Mouse (Mus musculus) hindbrain, embryonic 10.5 days (tissue): Measurements from ENCODE around the gene Slc13a3. TPM values are rescaled to one million over a fixed set of nuclear protein-coding genes. Genes with fewer than 3 reads are reported as not detected.

Experiments used
- DNase-seq: peaks from one replicate; pipeline ENCODE4 v3.0.0-alpha.2; 2017; ENCODE audit warnings: low spot score
- H3K27ac ChIP-seq: fragments of 300-500 bp; sonication (generic); 2 replicates; pipeline ENCODE4 v1.5.1; 2016; ENCODE audit warnings: mild to moderate bottlenecking, moderate library complexity
- H3K27me3 ChIP-seq: fragments of 300-500 bp; sonication (generic); 2 replicates; pipeline ENCODE4 v1.6.1; 2016; ENCODE audit warnings: mild to moderate bottlenecking; ENCODE audit not compliant: poor library complexity, insufficient read depth, severe bottlenecking
- H3K36me3 ChIP-seq: fragments of 300-500 bp; sonication (generic); 2 replicates; pipeline ENCODE4 v1.6.1; 2016; ENCODE audit warnings: mild to moderate bottlenecking, moderate library complexity
- H3K4me1 ChIP-seq: fragments of 300-500 bp; sonication (generic); replicated peaks from 2 replicates; pipeline ENCODE4 v1.6.1; 2016; ENCODE audit warnings: mild to moderate bottlenecking
- H3K4me3 ChIP-seq: fragments of 300-500 bp; sonication (generic); 2 replicates; pipeline ENCODE4 v1.5.1; 2016; ENCODE audit warnings: mild to moderate bottlenecking, moderate library complexity
- H3K9me3 ChIP-seq: fragments of 300-500 bp; sonication (generic); 2 replicates; pipeline ENCODE4 v1.6.1; 2016; ENCODE audit warnings: mild to moderate bottlenecking, moderate library complexity
- WGBS: fragments of 180-500 bp; shearing (Covaris S2); methylation state at CpG from one replicate; pipeline ENCODE4 v1.1.7; 2016; 5-methylcytosine and 5-hydroxymethylcytosine counted together
- polyA plus RNA-seq: library from polyadenylated mRNA; unstranded; fragments of >200 nt; fragmentation: Nextera tagmentation; extraction: Ambion mirVana; gene quantifications from 2 replicates; pipeline ENCODE4 v1.2.1, GENCODE M21; 2016

Slc13a3 gene
- polyA plus RNA-seq, 1 experiment from 2014 or later, result 0.84 TPM

DNA sequence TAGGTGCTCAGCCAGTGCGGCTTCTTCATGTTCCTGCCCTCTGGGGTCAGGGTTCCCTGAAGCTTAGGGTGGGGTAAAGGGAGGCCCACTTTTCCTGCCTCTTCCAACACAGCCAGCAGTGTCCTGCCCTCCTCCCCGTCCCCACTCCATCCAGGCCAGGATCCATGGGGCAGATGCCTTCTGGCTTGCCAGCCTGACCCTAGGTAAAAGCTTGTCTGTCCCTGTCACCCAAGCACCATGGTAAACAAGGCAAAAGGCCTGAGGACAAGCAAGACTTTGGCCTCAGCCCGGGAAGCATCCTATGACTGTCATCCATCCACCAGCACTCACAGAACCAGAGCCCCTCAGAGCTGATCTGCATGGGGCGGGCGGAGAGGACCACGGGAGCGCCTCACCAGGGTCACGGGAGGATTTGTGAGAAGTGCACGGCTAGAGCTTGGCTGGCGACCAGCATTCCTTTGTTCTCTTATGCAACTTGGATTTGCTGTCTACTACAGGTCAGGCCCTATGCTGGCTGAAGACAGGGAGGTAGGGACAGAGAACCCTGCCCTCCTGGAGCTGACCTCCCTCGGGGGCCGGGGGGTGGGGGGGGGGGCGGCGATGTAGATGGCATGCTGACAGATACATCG lies 5.1 kb downstream of the Slc13a3 start:
- Histone ChIP-seq H3K4me3 (no peak overlapping the region), H3K27ac (peak overlapping the region; percentile 66), H3K9me3 (no peaks in the 10 kb centered on the region), H3K36me3 (no peaks in the 10 kb centered on the region), H3K4me1 (peaks cover 38% of the 10 kb centered on the region), H3K27me3 (peaks cover 25% of the 10 kb centered on the region)
- WGBS, result 56% methylated on average over 15 of the region's 15 CpGs
- peak; percentile 20 for DNase-seq

DNA sequence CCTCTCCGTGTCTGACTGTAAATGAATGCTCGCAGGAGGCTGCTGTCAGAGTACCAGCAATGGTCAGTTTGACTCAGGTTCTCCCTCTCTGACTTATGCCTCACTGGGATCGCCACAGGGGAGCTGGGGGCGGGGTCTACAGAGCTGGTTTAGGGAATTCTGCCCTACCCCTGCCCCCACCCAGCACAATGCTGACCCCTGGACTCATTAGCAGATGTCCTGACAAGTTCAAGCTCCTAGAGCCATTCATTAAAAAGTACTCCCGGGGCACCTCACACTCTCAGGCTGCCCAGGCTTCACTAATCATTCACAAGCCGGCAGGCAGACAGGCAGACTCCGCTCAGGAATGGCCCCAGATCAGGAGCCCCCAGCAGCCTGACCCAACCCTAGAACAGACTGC lies 13.4 kb downstream of the Slc13a3 start:
- H3K36me3 ChIP-seq, result no peaks in the 10 kb centered on the region
- no peaks in the 10 kb centered on the region; the same call in 1 of the 2 replicates for H3K27me3 ChIP-seq
- no peaks in the 10 kb centered on the region for H3K9me3 ChIP-seq
- no peak overlapping the region for H3K4me3 ChIP-seq
- 34% methylated on average over 7 of the region's 7 CpGs for WGBS
- DNase-seq, result no peak
- H3K27ac ChIP-seq, result peak overlapping the region; percentile 46
- peaks cover 29% of the 10 kb centered on the region for H3K4me1 ChIP-seq

DNA sequence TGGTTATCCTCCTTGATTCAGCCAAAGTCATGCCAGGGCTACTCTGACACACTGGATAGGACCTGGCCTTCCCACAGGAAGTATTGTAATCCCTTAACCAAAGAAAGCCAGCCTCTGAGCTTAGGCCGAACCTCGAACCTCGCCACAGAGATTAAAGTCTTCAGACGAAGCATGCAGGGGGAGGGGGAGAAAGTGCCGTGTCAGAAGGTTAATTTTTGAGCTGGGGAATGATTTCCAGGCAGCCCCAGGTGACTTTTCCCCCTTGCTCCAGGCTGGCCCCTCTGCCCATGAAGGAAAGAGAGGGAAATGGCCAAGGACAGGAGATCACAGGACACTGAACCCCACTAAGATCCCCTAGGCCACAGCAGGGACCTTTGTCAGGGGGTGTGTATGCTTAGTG lies 14.8 kb downstream of the Slc13a3 start:
- 65% methylated on average over 5 of the region's 5 CpGs for WGBS
- no peaks in the 10 kb centered on the region for H3K9me3 ChIP-seq

DNA sequence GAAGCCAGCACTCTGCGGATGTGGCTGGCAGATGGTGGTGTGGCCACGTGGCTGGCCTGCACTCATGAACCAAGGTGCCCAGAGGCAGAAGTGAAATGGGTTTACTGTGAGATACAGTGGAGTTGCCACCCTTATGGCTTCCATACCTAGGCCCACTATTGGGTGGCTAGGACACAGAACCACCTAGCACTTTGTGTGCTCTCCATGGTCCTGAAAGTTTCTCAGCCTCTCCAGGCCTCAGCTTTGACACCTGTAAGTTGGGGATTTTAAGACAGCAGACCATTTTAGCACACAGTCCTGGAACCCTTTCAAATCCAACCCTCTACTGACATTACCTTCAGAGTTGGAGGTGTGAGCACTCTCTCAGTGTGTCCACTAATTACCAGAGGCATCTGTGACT lies 16.3 kb downstream of the Slc13a3 start:
- H3K9me3 ChIP-seq, result no peaks in the 10 kb centered on the region
- 68% methylated on average over 2 of the region's 2 CpGs for WGBS
- H3K4me1 ChIP-seq, result peaks cover 17% of the 10 kb centered on the region
- no peaks in the 10 kb centered on the region for H3K36me3 ChIP-seq
- H3K27me3 ChIP-seq, result no peaks in the 10 kb centered on the region
- H3K4me3 ChIP-seq, result no peak overlapping the region
- H3K27ac ChIP-seq, result no peak overlapping the region
- DNase-seq, result no peak

More for the DNA sequence above, 14.8 kb downstream of the Slc13a3 start:
- Histone ChIP-seq H3K27me3 (no peaks in the 10 kb centered on the region; the same call in 1 of the 2 replicates), H3K4me1 (peaks cover 29% of the 10 kb centered on the region), H3K27ac (no peak overlapping the region), H3K4me3 (no peak overlapping the region), H3K36me3 (no peaks in the 10 kb centered on the region)
- DNase-seq, result no peak

DNA sequence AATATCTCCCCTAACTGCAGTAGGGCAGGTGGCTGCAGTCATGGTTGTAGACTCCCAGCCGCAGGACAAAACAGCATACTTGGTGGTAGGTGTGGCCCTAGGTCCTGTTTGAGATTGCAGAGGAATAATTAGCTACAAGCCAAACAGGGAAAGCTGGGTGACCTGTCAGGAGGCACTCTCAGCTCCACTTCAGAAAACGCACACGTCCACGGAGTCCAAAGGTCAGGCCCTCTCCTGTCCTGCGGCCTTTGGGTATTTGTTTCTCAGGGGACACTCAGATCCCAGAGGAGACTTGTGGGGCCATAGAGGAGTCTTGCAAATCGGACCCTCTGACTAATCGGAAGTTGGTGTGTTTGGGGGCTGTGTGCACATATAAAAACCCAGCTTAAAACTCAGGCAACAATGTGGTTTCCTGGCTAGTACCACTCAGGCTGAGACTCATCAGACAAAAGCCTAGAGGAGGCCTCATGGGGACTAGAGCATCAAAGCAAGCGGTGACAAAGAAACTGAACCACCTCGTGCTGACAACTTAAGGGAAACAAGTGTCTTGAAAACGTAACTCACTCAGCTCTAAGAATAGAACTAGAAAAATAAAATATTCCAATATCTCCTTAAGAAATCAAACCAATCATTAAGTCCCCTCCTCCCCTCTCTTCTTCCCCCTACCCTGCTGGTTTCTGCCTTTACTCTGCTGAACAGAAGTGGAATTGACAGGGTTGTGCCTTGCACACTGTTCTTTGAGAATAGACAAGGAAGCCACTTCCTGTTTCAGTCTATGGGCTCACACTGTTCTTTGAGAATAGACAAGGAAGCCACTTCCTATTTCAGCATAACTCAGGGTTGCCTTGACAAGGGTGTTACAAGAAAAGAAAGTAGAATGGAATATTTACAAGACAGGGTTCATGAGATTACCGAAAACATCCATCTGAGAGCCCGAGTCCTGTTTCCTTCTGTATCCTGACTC lies 20.0 kb downstream of the Slc13a3 start:
- 79% methylated on average over 12 of the region's 12 CpGs for WGBS
- Histone ChIP-seq H3K4me1 (no peaks in the 10 kb centered on the region; the same call in 1 of the 2 replicates), H3K27ac (no peak overlapping the region), H3K4me3 (no peak overlapping the region), H3K27me3 (no peaks in the 10 kb centered on the region), H3K36me3 (no peaks in the 10 kb centered on the region), H3K9me3 (no peaks in the 10 kb centered on the region)
- no peak for DNase-seq

DNA sequence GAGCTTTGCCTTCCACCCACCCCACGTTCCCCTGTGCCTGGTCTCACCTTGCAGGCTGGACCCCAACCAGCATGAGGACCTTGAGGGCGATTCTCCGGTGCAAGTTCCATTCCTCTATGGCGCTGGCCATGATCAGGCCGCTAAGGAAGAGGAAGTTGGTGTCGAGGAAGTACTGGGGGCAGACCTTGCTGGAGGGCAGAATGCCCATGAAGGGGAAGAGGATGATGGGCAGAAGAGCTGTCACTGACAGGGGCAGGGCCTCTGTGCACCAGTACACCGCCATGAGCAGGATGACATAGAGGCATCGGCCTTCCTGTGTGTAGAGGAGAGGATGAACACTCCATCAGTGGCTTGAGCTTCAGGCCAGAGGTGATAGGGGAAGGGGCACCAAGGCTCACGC lies 24.6 kb downstream of the Slc13a3 start:
- Histone ChIP-seq H3K27me3 (no peaks in the 10 kb centered on the region), H3K27ac (no peak overlapping the region), H3K4me3 (no peak overlapping the region), H3K9me3 (no peaks in the 10 kb centered on the region), H3K36me3 (no peaks in the 10 kb centered on the region), H3K4me1 (no peaks in the 10 kb centered on the region; the same call in 1 of the 2 replicates)
- WGBS, result 87% methylated on average over 9 of the region's 9 CpGs
- DNase-seq, result no peak

DNA sequence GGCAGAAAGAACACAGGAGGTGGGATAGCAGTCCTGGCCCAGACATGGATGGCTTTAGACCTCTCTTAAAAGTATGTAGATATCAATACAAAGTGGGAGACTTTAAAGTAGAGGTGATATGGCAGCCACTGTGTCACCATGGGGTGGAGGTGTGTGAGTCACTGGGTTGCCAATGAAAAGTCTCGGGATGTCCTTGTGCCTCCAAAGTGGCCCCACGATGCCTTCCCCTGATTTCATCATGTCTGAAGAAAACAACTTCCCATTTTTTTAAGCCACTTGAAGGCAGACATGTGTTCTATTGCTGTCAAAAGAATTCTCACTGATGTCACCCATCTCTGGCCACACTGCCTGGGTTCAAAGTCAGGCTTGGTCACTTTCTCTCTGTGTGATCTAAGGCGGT lies 28.2 kb downstream of the Slc13a3 start:
- H3K36me3 ChIP-seq, result no peaks in the 10 kb centered on the region
- no peak for DNase-seq
- no peaks in the 10 kb centered on the region for H3K27me3 ChIP-seq
- WGBS, result 89% methylated on average over 3 of the region's 3 CpGs
- H3K4me3 ChIP-seq, result no peak overlapping the region
- H3K4me1 ChIP-seq, result peaks cover 20% of the 10 kb centered on the region
- H3K27ac ChIP-seq, result no peak overlapping the region
- H3K9me3 ChIP-seq, result no peaks in the 10 kb centered on the region

DNA sequence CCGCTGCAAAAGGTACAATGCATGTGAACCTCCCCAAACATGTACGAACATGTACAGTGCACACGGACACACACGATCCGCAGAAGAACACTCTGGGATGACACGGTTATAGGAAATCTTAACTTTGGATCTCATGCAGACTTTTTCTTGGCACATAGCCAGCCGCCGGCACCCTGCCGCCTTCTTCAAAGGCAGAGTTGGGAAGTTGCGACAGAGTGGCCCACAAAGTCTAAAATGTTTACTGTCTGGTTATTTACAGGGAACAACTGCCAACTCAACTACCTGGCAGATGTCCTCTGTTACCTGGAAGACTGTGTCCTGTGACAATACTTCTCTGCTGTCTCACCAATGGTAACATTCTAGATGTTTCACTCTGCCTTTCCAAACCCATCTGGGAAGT lies 30.0 kb downstream of the Slc13a3 start:
- DNase-seq, result no peak
- Histone ChIP-seq H3K4me1 (peaks cover 32% of the 10 kb centered on the region), H3K4me3 (no peak overlapping the region), H3K9me3 (no peaks in the 10 kb centered on the region), H3K27me3 (no peaks in the 10 kb centered on the region), H3K27ac (no peak overlapping the region), H3K36me3 (no peaks in the 10 kb centered on the region)
- 92% methylated on average over 10 of the region's 10 CpGs for WGBS

DNA sequence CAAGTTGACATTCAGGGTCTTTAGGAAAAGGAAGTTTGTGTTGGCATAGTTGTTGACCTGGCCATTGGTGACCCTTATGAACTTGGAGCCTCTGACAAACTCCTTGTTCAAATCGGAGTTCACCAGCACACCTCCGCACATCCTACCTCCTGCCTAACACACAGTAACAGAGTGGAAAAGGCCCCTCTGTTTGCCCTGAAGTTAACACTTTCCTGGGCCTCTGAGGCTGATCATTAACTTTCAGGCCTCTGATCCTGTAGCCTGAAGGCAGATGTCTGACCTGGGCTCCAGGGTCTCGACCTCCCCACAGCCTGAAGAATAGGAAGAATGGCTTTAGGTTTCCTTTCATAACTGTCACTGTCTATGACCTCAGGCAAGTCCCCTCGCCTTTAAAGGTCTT lies 31.4 kb downstream of the Slc13a3 start:
- no peak for DNase-seq
- WGBS, result 52% methylated on average over 4 of the region's 4 CpGs

DNA sequence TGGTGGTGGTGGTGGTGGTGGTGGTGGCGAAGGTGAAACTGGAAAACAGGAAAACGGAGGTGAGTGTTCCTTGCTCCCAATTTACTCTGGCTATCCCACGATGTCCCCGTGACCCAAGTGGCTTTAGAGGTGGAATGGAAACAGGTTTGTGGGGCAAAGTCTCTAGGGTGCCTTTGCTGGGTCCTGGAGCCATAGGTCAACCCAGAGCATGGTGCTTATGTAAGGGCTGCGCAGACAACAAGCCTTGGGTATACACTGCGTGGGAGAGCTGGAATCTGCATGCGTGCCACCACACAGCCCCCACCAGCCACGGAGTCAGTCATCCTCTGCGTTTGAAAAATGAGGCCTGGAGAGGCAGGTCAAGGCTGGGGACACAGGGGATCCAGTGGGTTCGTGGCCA lies 33.4 kb downstream of the Slc13a3 start:
- WGBS, result 90% methylated on average over 10 of the region's 10 CpGs
- H3K27ac ChIP-seq, result peak overlapping the region; percentile 8; the same call in 1 of the 2 replicates
- H3K27me3 ChIP-seq, result no peaks in the 10 kb centered on the region
- no peaks in the 10 kb centered on the region for H3K36me3 ChIP-seq
- no peak overlapping the region for H3K4me3 ChIP-seq
- H3K9me3 ChIP-seq, result no peaks in the 10 kb centered on the region
- peaks cover 38% of the 10 kb centered on the region for H3K4me1 ChIP-seq
- no peak for DNase-seq

More for the DNA sequence above, 31.4 kb downstream of the Slc13a3 start:
- peaks cover 38% of the 10 kb centered on the region for H3K4me1 ChIP-seq
- H3K9me3 ChIP-seq, result no peaks in the 10 kb centered on the region
- H3K27me3 ChIP-seq, result no peaks in the 10 kb centered on the region
- H3K4me3 ChIP-seq, result no peak overlapping the region
- no peaks in the 10 kb centered on the region for H3K36me3 ChIP-seq
- no peak overlapping the region for H3K27ac ChIP-seq

DNA sequence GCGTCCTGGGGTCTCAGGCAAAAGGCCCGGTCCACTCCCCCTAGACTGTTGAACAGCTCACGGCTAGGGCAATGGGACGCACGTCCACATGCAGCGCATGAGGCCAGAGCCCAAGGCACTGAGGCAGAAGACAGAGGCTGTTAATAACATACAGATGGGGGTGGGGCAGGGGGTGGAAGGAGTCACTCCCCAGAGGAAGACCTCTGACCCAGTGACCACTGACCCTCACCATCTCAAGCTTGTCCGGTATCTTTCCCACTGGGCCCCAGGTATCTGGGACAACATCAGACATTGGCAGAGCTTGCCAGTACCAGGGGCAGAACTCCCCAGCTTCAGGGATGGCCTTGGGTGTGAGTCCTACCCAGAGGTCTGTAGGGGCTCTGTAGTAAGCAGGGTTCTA lies 34.1 kb downstream of the Slc13a3 start:
- H3K4me1 ChIP-seq, result peaks cover 44% of the 10 kb centered on the region
- no peak overlapping the region for H3K4me3 ChIP-seq
- H3K9me3 ChIP-seq, result no peaks in the 10 kb centered on the region
- 54% methylated on average over 7 of the region's 7 CpGs for WGBS
- no peak for DNase-seq
- no peaks in the 10 kb centered on the region for H3K36me3 ChIP-seq
- H3K27me3 ChIP-seq, result no peaks in the 10 kb centered on the region
- H3K27ac ChIP-seq, result no peak overlapping the region

DNA sequence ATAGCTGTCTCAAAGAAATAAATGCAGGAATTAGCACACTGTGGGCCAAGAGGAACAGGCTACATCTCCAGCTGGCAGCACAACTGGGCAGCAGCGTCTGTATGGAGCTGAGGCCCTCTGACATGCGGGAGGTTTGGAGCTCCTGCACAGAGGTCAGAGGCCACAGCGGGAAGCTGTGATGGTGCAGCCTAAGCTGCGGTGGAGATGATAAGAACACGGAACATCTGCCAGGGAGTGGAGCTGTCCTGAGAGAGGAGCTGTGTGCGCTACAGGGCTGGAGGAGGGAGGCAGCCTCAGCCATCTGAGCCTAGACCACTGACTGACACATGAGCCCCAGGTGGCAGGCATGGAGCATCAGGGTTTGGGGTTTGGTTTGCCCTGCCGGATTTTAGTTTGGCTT lies 44.3 kb downstream of the Slc13a3 start:
- Histone ChIP-seq H3K27me3 (no peaks in the 10 kb centered on the region), H3K4me1 (peaks cover 14% of the 10 kb centered on the region), H3K4me3 (no peak overlapping the region), H3K27ac (peak overlapping the region; percentile 37), H3K9me3 (no peaks in the 10 kb centered on the region), H3K36me3 (no peaks in the 10 kb centered on the region)
- WGBS, result 41% methylated on average over 7 of the region's 7 CpGs
- no peak for DNase-seq

DNA sequence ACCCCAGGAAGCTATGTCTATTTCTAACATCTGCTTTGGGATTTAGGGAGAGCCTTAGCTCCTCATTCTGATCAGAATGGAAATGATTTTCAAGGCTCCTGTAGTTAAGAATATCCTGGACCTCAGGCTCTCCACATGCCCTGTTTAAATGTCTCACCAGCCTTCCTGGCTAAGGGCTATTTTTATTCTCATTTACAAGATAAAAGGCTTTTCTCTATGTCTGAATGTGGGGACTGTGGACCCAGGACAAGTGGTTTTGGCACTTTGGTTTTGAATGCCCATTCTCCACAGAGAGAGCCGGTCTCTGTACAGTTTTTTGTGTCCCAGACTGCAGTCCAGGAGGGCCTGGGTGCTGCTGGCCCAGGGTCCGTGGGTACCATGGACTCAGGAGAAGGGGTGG lies 52.8 kb downstream of the Slc13a3 start:
- H3K4me3 ChIP-seq, result no peak overlapping the region
- H3K27ac ChIP-seq, result peak overlapping the region; percentile 81
- peaks cover 45% of the 10 kb centered on the region for H3K4me1 ChIP-seq
- no peak for DNase-seq
- 66% methylated on average over 2 of the region's 2 CpGs for WGBS
- H3K9me3 ChIP-seq, result no peaks in the 10 kb centered on the region
- H3K27me3 ChIP-seq, result no peaks in the 10 kb centered on the region
- H3K36me3 ChIP-seq, result no peaks in the 10 kb centered on the region
